Mouse (Mus musculus): ENCODE data around the gene Olfr628.
"Not testable (repeated sequence)": the region's sequence is repeated elsewhere in the genome, so short reads cannot be mapped to it uniquely, and the experiment has no call there.

Gene Olfr628

DNA sequence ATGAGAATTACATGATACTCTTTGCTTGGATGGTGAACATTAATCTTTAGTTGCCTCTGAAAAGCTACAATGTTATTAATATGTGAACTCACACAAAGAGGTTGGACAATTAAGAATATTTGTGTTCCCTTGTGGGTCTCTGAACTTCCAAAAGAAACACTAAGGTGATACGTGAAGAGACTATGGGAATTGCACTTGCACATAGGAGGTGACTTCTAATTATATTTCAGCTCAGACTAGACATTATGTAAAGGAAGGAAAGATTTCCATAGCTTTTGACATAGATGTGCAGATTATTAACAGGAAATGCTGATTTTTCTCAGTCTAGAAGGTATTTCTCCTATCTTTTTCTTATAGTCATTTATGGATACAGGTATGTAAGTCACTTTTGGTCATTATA lies at the start of gene Olfr628:
Gene Olfr628 (plus strand): TSS at position 301 of the 400 bp plus-strand sequence.
- no peak for DNase-seq (ENCODE audit: low spot score in 2 of 2)

DNA sequence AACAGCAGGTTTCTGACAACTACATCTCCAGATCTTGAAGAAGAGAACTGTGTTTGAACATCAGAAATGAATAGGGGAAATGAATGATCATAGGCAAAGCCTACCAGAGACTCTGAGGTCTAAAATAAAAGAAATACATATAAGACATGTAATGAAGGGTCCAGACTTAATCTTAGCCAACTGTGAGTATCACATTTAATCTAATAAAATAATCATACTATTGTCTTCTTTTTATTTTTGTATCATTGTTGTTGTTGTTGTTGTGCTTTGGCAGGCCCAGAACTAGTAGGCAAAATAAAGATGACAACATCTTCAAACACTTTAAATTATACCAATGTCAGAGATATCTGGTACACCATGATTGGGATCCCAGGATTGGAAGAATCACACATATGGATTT lies 47.8 kb upstream of the Olfr628 start, which contains the start of gene Olfr625-ps1:
Gene Olfr625-ps1 (plus strand): TSS at position 301 of the 400 bp plus-strand sequence.
- no peak for DNase-seq (ENCODE audit: low spot score in 2 of 2)

DNA sequence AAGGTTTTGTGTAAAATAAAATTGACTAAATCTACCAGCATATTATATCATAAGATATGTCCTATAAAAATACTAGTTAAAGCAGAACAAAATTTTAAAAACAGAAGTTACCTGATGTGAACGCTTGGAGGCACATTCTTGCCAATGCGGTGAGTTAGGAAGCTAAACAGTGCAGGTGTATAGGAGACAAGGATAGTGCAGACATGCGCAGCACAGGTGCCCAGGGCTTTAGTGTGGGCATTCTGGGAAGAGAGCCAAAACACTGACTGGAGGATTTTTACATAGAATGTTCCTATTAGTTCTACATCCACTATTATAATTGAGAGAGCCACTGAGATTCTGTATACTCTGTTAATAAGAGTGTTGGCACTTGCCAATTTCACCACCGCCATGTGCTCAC lies 30.7 kb upstream of the Olfr628 start:
- no peak for DNase-seq (ENCODE audit: low spot score in 2 of 2)

DNA sequence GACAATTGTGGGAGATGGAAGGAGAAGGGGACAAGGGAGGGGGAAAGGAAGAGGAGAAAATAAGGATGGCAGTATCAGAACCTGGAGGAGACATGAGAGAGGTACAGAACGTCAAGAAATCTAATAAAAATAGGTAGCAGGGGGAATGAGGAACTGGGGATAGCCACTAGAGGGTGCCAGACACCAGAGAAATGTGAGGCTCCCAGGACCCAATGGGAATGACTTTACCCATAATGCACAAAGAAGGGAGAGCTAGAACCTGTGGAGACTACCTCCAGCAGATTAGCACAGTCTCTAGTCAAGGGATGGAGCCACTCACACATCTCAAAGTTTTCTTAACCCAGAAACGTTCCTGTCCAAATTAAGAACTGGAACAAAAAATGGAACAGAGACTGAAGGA lies 18.1 kb upstream of the Olfr628 start:
- peak in 1 of 2 experiments; percentile 2 for DNase-seq (ENCODE audit: low spot score in 2 of 2)

DNA sequence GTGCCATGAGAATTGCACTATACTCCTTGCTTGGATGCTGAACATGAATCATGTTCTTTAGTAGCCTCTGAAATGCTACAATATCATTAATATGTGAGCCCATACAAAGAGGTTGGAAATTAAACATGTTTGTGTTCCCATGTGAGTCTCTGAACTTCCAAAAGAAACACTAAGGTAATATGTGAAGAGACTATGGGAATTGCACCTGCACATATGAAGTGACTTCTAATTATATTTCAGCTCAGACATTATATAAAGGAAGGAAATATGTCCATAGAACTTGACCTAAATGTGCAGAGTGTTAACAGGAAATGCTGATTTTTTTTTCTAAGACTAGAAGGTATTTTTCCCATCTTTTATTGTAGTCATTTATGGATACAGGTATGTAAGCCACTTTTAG lies 15.8 kb upstream of the Olfr628 start, which contains the start of gene Olfr243:
Gene Olfr243 (plus strand): TSS at position 301 of the 400 bp plus-strand sequence.
- DNase-seq (ENCODE audit: low spot score in 2 of 2): no peak

DNA sequence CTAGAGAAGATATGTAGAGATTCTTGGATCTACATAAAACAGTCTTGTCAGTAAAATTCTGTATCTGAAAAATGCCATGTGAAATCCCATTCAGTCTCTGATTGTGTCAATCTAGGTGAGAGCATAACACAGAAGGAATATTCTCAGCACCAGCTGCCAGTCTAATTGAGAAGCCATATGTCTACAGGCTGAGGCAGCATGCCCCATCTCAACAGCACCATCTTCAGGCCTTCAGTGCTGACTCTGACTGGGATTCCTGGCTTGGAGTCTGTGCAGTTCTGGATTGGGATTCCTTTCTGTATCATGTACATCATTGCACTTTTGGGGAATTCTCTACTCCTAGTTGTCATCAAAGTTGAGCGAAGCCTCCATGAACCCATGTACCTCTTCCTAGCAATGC lies 13.8 kb upstream of the Olfr628 start:
- not testable (repeated sequence) for DNase-seq (ENCODE audit: low spot score in 2 of 2)

DNA sequence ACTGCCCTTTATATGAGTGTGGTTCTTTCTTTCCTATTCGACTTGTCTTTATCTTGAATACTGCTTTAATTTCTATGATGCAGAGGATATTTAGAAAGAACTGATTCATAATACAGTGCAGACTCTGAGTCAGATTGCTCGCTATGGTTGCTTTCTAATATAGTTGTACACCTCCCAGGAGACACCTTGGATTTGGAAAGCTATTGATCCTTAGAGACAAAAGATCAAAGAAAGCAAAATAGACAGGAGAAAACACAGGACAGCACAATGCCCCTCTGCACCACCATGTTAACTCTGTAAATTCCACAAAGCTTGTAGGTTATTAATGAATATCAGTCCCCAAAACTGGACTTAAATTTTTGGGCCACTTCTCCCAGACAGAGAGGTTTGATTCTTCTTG lies 14.7 kb downstream of the Olfr628 start, which contains the start of gene Olfr629:
Gene Olfr629 (minus strand): TSS at position 101 of the 400 bp plus-strand sequence.
- DNase-seq (ENCODE audit: low spot score in 2 of 2): no peak

DNA sequence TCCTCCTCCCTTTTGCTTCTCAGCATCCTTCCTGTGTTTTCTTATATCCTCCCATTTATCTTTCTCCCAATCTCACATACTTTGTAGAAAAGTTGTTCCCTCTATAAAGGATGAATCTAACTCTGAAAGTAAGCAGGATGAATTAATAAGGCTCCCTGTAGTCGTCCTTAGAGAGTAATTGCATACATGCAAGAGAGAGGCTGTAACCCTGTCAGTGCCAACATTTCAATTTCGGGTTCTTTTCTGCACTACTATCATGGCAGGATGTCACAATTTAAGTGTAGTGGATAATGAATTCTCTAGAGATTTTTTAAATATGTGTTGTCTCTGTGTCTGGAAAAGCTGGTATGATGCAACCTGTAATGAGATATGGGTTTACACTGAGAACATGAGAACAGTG lies 27.1 kb downstream of the Olfr628 start, which contains the start of gene Olfr630:
Gene Olfr630 (minus strand): TSS at position 101 of the 400 bp plus-strand sequence.
- DNase-seq (ENCODE audit: low spot score in 2 of 2): no peak

DNA sequence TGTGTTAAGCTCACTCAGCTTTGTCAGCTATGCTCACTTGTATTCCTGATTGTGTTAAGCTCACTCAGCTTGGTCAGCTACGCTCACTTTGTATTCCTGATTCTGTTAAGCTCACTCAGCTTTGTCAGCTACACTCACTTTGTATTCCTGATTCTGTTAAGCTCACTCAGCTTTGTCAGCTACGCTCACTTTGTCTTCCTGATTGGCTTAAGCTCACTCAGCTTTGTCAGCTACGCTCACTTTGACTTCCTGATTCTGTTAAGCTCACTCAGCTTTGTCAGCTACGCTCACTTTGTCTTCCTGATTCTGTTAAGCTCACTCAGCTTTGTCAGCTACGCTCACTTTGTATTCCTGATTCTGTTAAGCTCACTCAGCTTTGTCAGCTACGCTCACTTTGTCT lies 32.0 kb downstream of the Olfr628 start:
- not testable (repeated sequence) for DNase-seq (ENCODE audit: low spot score in 2 of 2)

DNA sequence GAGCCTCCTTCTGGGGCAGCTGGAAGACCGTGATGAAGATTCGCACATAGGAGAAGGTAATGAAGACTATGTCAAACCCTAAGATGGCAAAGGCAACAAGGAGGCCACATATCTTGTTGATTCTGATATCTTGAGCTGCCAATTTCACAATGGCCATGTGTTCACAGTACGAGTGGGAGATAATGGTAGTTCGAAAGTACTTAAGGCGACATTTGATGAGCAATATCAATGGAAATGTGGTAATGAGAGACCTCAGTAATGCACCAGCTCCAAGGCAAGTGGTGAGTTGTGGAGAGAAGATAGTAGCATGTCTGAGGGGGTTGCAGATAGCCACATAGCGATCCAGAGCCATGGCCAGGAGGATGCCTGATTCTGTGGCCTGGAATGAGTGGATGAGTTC lies 37.5 kb downstream of the Olfr628 start:
- DNase-seq (ENCODE audit: low spot score in 2 of 2): not testable (repeated sequence)

DNA sequence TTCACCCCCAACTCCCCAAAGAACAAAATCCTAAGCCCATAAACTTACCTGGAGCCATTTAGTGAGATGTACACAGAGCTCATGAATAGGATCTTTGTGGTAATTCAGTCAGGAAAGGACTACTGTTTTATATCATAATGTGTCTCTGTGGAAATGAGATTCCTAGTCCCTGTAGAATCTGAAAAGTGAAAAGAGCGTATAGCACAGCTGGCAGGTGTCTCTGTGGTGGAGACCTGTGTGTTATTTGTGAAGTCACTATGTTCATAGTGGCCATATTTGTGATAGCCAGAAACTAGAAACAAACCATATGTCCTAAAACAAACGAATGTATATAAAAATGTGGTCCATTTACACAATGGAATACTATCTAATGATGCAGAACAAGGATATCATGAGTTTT lies 41.3 kb downstream of the Olfr628 start, which contains the start of gene Olfr69:
Gene Olfr69 (minus strand): TSS at position 101 of the 400 bp plus-strand sequence.
- no peak for DNase-seq (ENCODE audit: low spot score in 2 of 2)

DNA sequence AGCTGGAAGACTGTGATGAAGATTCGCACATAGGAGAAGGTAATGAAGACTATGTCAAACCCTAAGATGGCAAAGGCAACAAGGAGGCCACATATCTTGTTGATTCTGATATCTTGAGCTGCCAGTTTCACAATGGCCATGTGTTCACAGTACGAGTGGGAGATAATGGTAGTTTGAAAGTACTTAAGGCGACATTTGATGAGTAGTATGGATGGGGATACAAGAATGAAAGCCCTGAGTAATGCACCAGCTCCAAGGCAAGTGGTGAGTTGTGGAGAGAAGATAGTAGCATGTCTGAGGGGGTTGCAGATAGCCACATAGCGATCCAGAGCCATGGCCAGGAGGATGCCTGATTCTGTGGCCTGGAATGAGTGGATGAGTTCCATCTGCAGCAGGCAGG lies 47.5 kb downstream of the Olfr628 start:
- not testable (repeated sequence) for DNase-seq (ENCODE audit: low spot score in 2 of 2)

DNA sequence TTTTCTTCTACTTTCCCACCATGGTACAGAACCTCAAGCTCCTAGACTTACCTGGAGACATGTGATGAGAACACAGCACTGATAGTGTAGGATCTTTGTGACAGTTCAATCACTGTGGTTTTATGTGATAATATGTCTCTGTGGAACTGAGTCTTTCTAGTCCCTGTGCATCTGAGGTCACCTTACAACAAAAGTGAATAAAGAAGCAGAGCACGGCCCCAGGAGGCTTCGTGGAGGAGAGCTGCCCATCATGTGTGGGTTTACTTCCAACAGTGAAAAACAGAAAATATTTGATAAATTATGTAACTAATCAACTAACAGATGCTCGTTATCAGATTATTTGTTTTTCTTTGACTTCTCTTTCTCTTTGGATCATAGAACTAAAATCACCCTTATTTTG lies 49.4 kb downstream of the Olfr628 start, which contains the start of gene Olfr68:
Gene Olfr68 (minus strand): TSS at position 101 of the 400 bp plus-strand sequence.
- no peak for DNase-seq (ENCODE audit: low spot score in 2 of 2)

Measured in urinary bladder, adult 18-20 months (tissue).